Mouse (Mus musculus): ENCODE data around the gene Cyp2c50. TPM values are rescaled to one million over a fixed set of nuclear protein-coding genes. Genes with fewer than 3 reads are reported as not detected.

Cyp2c50 gene
- total RNA-seq, 1 experiment, result not detected

Other genes starting within 250 kb of the Cyp2c50 start
- 0.22 and 0.63 TPM in 2 replicates for gene Cyp2c69, start 202.9 kb upstream of the Cyp2c50 start, total RNA-seq (2012; rRNA removed)
- not detected in 2 replicates for gene Cyp2c37, start 97.3 kb upstream of the Cyp2c50 start, total RNA-seq (2012; rRNA removed)
- not detected in 2 replicates for gene Cyp2c54, start 15.9 kb upstream of the Cyp2c50 start, total RNA-seq (2012; rRNA removed)
- not detected in 2 replicates for gene Cyp2c70, start 97.6 kb downstream of the Cyp2c50 start, total RNA-seq (2012; rRNA removed)
- 53.5 and 59.7 TPM in 2 replicates for gene Pdlim1, start 182.2 kb downstream of the Cyp2c50 start, total RNA-seq (2012; rRNA removed)